Mouse (Mus musculus) subcutaneous adipose tissue, adult 2 months (tissue): ENCODE results near the gene Dach1. TPM values are rescaled to one million over a fixed set of nuclear protein-coding genes. Genes with fewer than 3 reads are reported as not detected.

Experiments
- polyA plus RNA-seq: library from polyadenylated mRNA; depleted of rRNA; stranded (reverse); fragments of >200 nt; gene quantifications from 2 replicates; pipeline ENCODE4 v1.2.3, GENCODE M21; 2012; ENCODE audit warnings: low replicate concordance; rRNA removed

Dach1 gene
- polyA plus RNA-seq, result 2.9 and 4.0 TPM in 2 replicates

GRCm38 (mm10) chr14:98169421-98170076 lies at the start of gene Dach1:
TSS of gene Dach1 (minus strand) at chr14:98169765.

